Mouse (Mus musculus): ENCODE data around the gene Igf2r. TPM values are rescaled to one million over a fixed set of nuclear protein-coding genes. Genes with fewer than 3 reads are reported as not detected.

Igf2r gene
- total and polyA plus RNA-seq, 3 experiments, result 25.6 to 61.8 (median 34.6) TPM

DNA sequence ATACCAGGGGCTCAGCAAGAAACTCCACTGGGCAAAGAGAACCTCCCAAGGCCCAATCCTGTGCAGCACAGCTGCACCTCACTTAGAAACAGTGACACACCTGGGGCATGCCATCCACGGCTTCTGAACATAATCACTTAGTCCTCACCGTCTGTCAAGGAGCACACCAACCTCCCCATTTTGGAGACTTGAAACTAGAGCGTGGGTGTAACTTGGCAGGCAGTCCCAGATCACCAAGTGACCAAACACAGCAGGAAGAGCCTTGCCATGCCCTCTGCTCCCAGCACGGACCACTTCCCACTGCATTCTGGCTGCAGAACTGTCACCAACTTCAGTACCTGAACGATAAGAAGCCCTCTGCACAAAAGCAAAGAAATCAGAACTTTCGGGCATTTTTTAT lies 12.3 kb downstream of the Igf2r start:
- Histone ChIP-seq H3K4me2 (ENCODE audit: insufficient read depth, low read depth, poor library complexity, severe bottlenecking) (no peak overlapping the region), H3K4me1 (ENCODE audit: control insufficient read depth in 1 of 2, insufficient read depth in 2 of 2) (peaks cover 63 to 94% of the 10 kb centered on the region in 2 experiments), H3K27ac (ENCODE audit: insufficient read depth, low read depth) (peak overlapping the region; percentile 7; the same call in 1 of the 2 replicates), H3K27me3 (replicated peaks) (no peaks in the 10 kb centered on the region), H3K9ac (ENCODE audit: insufficient read depth, low read depth) (no peak overlapping the region), H3K9me3 (replicated peaks; ENCODE audit: low read length) (no peaks in the 10 kb centered on the region), H3K36me3 (replicated peaks in 1 of 2; ENCODE audit: control insufficient read depth in 1 of 2, insufficient read depth in 1 of 2, low read length in 1 of 2) (peaks cover 5 to 47% of the 10 kb centered on the region in 2 experiments), H3K4me3 (replicated peaks in 1 of 3; ENCODE audit: low read depth in 2 of 3, low read length in 2 of 3, poor library complexity in 1 of 3) (no peak overlapping the region), H3K79me2 (replicated peaks; ENCODE audit: control insufficient read depth, extremely low read depth, insufficient read depth, poor library complexity, severe bottlenecking) (peaks cover 59% of the 10 kb centered on the region)
- in situ Hi-C loops (cut with MboI; ENCODE audit: low pct_ligation_motif_present, low pct_unique_long_range_greater_than_20kb, low sequenced_read_pairs) (loop anchor here (25.0 kb wide), 1 partner anchor 595 kb away; no protein-coding TSS in a partner anchor), dilution Hi-C loops (cut with MboI; ENCODE audit: extremely low pct_ligation_motif_present, extremely low pct_unique_long_range_greater_than_20kb, low sequenced_read_pairs) (no loop called here)
- TF ChIP-seq JUN (IDR thresholded peaks at IDR 0.05; ENCODE audit: insufficient read depth, low read depth, low read length) (no peak), USF2 (conservative IDR thresholded peaks at IDR 0.05; ENCODE audit: low read depth, low read length) (no peak), ZKSCAN1 (IDR thresholded peaks at IDR 0.05; ENCODE audit: borderline replicate concordance, low read depth, low read length) (no peak), CHD2 (IDR thresholded peaks at IDR 0.05; ENCODE audit: low read length) (no peak)
- DNase-seq (ENCODE audit: extremely low read depth), result no peak

GRCm38 (mm10) chr17:12755951-12756350 lies 13.5 kb downstream of the Igf2r start:
- no peaks in the 10 kb centered on the region for H3K9me3 ChIP-seq (replicated peaks; ENCODE audit: low read length)
- dilution Hi-C loops (cut with MboI; ENCODE audit: extremely low pct_ligation_motif_present, extremely low pct_unique_long_range_greater_than_20kb, low sequenced_read_pairs), result no loop called here
- peaks cover 69 to 100% of the 10 kb centered on the region in 2 experiments for H3K4me1 ChIP-seq (ENCODE audit: control insufficient read depth in 1 of 2, insufficient read depth in 2 of 2)

More at GRCm38 (mm10) chr17:12755951-12756350, 13.5 kb downstream of the Igf2r start:
- Histone ChIP-seq H3K79me2 (replicated peaks; ENCODE audit: control insufficient read depth, extremely low read depth, insufficient read depth, poor library complexity, severe bottlenecking) (peaks cover 59% of the 10 kb centered on the region), H3K9ac (ENCODE audit: insufficient read depth, low read depth) (no peak overlapping the region), H3K27me3 (replicated peaks) (no peaks in the 10 kb centered on the region), H3K4me2 (ENCODE audit: insufficient read depth, low read depth, poor library complexity, severe bottlenecking) (peak overlapping the region; percentile 44; the same call in 1 of the 2 replicates), H3K36me3 (replicated peaks in 1 of 2; ENCODE audit: control insufficient read depth in 1 of 2, insufficient read depth in 1 of 2, low read length in 1 of 2) (peaks cover 2 to 40% of the 10 kb centered on the region in 2 experiments), H3K27ac (ENCODE audit: insufficient read depth, low read depth) (peak overlapping the region; percentile 88), H3K4me3 (replicated peaks in 1 of 3; ENCODE audit: low read depth in 2 of 3, low read length in 2 of 3, poor library complexity in 1 of 3) (no peak overlapping the region)
- in situ Hi-C loops (cut with MboI; ENCODE audit: low pct_ligation_motif_present, low pct_unique_long_range_greater_than_20kb, low sequenced_read_pairs), result loop anchor here (25.0 kb wide), 1 partner anchor 594 kb away; no protein-coding TSS in a partner anchor
- TF ChIP-seq IRF4 (IDR thresholded peaks at IDR 0.05; ENCODE audit: low read depth, low read length) (0 out of 2 replicates have a peak, but pooled peaks have one; percentile 38), BHLHE40 (IDR thresholded peaks at IDR 0.05; ENCODE audit: low read depth, low read length) (peak; percentile 50), ZC3H11A (IDR thresholded peaks at IDR 0.05; ENCODE audit: low read depth, low read length) (no peak), NELFE (IDR thresholded peaks at IDR 0.05; ENCODE audit: low read depth, low read length) (no peak), POLR2A (IDR thresholded peaks at IDR 0.05; ENCODE audit: low read depth, low read length) (no peak), JUND (conservative IDR thresholded peaks at IDR 0.05; ENCODE audit: low read depth, low read length) (no peak), JUN (IDR thresholded peaks at IDR 0.05; ENCODE audit: insufficient read depth, low read depth, low read length) (no peak), MYC (IDR thresholded peaks at IDR 0.05; ENCODE audit: low read depth, low read length) (no peak), CHD2 (IDR thresholded peaks at IDR 0.05; ENCODE audit: low read length) (no peak), KAT2A (IDR thresholded peaks at IDR 0.05; ENCODE audit: insufficient replicate concordance, low read length) (no peak), CTCF (conservative IDR thresholded peaks at IDR 0.05 in 1 of 2, IDR thresholded peaks at IDR 0.05 in 1 of 2; ENCODE audit: low read depth in 2 of 2, low read length in 2 of 2) (no peak), USF1 (IDR thresholded peaks at IDR 0.05; ENCODE audit: low read depth, low read length) (no peak), TCF12 (IDR thresholded peaks at IDR 0.05; ENCODE audit: low read depth, low read length) (peak; percentile 62; the same call in 1 of the 2 replicates), MEF2A (IDR thresholded peaks at IDR 0.05; ENCODE audit: borderline replicate concordance, low read depth, low read length) (no peak), NRF1 (IDR thresholded peaks at IDR 0.05; ENCODE audit: low read depth, low read length) (no peak), RCOR1 (conservative IDR thresholded peaks at IDR 0.05; ENCODE audit: low read depth, low read length) (no peak), SIN3A (IDR thresholded peaks at IDR 0.05; ENCODE audit: low read length) (no peak), ETS1 (conservative IDR thresholded peaks at IDR 0.05; ENCODE audit: low read depth, low read length) (peak; percentile 55; the same call in 1 of the 2 replicates), POLR2AphosphoS2 (IDR thresholded peaks at IDR 0.05; ENCODE audit: low read depth, low read length) (no peak), EP300 (IDR thresholded peaks at IDR 0.05; ENCODE audit: low read length) (no peak), CHD1 (IDR thresholded peaks at IDR 0.05; ENCODE audit: low read depth, low read length) (no peak), TBP (conservative IDR thresholded peaks at IDR 0.05; ENCODE audit: low read depth, low read length) (no peak), MAFK (IDR thresholded peaks at IDR 0.05; ENCODE audit: insufficient replicate concordance, low read length) (no peak)
- DNase-seq (ENCODE audit: extremely low read depth), result no peak
